Mouse (Mus musculus) spleen, postnatal 4 days (tissue): ENCODE measurements around the gene Ralgapa1.
"Not testable (repeated sequence)": the region's sequence is repeated elsewhere in the genome, so short reads cannot be mapped to it uniquely, and the experiment has no call there.

Experiments
- DNase-seq, 2 experiments: peaks; one replicate each; pipeline ENCODE4 v3.0.0; 2022; ENCODE audit warnings: low spot score in 2 of 2

The Ralgapa1 gene

GRCm38 (mm10) chr12:55598887-55599561 is 221.9 kb downstream of the Ralgapa1 start, which contains the start of gene Insm2:
Gene Insm2, plus strand, starts transcription at chr12:55599427.
- DNase-seq: peak in 1 of 2 experiments; percentile 64

GRCm38 (mm10) chr12:55598537-55598886 is 222.5 kb downstream of the Ralgapa1 start:
- no peak for DNase-seq

- not testable (repeated sequence) for DNase-seq
These were observed 234.0 kb downstream of the Ralgapa1 start for GRCm38 (mm10) chr12:55586936-55587335.

GRCm38 (mm10) chr12:55573794-55574193 is 247.2 kb downstream of the Ralgapa1 start:
- no peak for DNase-seq

- no peak for DNase-seq
These were observed 247.9 kb downstream of the Ralgapa1 start for GRCm38 (mm10) chr12:55573089-55573488.

GRCm38 (mm10) chr12:55571661-55572060 is 249.3 kb downstream of the Ralgapa1 start:
- no peak for DNase-seq

GRCm38 (mm10) chr12:55571181-55571580 is 249.8 kb downstream of the Ralgapa1 start:
- DNase-seq: no peak

GRCm38 (mm10) chr12:55570646-55571045 is 250.3 kb downstream of the Ralgapa1 start:
- DNase-seq: no peak

GRCm38 (mm10) chr12:55569676-55570075 is 251.3 kb downstream of the Ralgapa1 start:
- DNase-seq: no peak

GRCm38 (mm10) chr12:55568466-55568865 is 252.5 kb downstream of the Ralgapa1 start:
- no peak for DNase-seq

GRCm38 (mm10) chr12:55566837-55567236 is 254.1 kb downstream of the Ralgapa1 start:
- DNase-seq: no peak

GRCm38 (mm10) chr12:55565867-55566266 is 255.1 kb downstream of the Ralgapa1 start:
- DNase-seq: no peak

GRCm38 (mm10) chr12:55565206-55565605 is 255.8 kb downstream of the Ralgapa1 start, which contains the start of gene Aldoart2:
Gene Aldoart2, plus strand, starts transcription at chr12:55565239.
- no peak for DNase-seq

GRCm38 (mm10) chr12:55564187-55564963 is 256.6 kb downstream of the Ralgapa1 start:
- DNase-seq: no peak

- no peak for DNase-seq
These were observed 257.2 kb downstream of the Ralgapa1 start for GRCm38 (mm10) chr12:55563742-55564141.

- no peak for DNase-seq
These were observed 260.8 kb downstream of the Ralgapa1 start for GRCm38 (mm10) chr12:55560025-55560690.

- DNase-seq: no peak
These were observed 261.6 kb downstream of the Ralgapa1 start for GRCm38 (mm10) chr12:55559184-55559855.

GRCm38 (mm10) chr12:55557866-55558265 is 263.1 kb downstream of the Ralgapa1 start:
- DNase-seq: no peak

GRCm38 (mm10) chr12:55554901-55555300 is 266.1 kb downstream of the Ralgapa1 start:
- not testable (repeated sequence) for DNase-seq
